Mouse (Mus musculus): ENCODE measurements around the gene Il11ra1.
"Not testable (repeated sequence)": the region's sequence is repeated elsewhere in the genome, so short reads cannot be mapped to it uniquely, and the experiment has no call there.

- not testable (repeated sequence) for TF ChIP-seq CTCF (IDR thresholded peaks at IDR 0.05; ENCODE audit: borderline replicate concordance, extremely low read depth, insufficient read depth, insufficient read length); POLR2A (IDR thresholded peaks at IDR 0.05; ENCODE audit: borderline replicate concordance, extremely low read depth, insufficient read depth, insufficient read length, poor library complexity, severe bottlenecking)
Observed at GRCm38 (mm10) chr4:41688562-41688961, 11.2 kb upstream of the Il11ra1 start.

Data from brain, embryonic 14.5 days (tissue).